Mouse (Mus musculus) granulocyte monocyte progenitor cell, adult 5-6 weeks (primary cell): Measurements from ENCODE around the gene 1700084M14Rik. TPM values are rescaled to one million over a fixed set of nuclear protein-coding genes. Genes with fewer than 3 reads are reported as not detected.
"Not testable (repeated sequence)": the region's sequence is repeated elsewhere in the genome, so short reads cannot be mapped to it uniquely, and the experiment has no call there.

Source experiments
- ATAC-seq: replicated peaks from 2 replicates; pipeline ENCODE4 v1.8.0; 2016; ENCODE audit warnings: mild to moderate bottlenecking, moderate TSS enrichment, inconsistent platforms; ENCODE audit not compliant: poor library complexity, severe bottlenecking
- total RNA-seq, 2 experiments: library from RNA; stranded (forward) in 1 of 2; stranded (reverse) in 1 of 2; fragments of 200-712, 200-1000 nt in 1 of 2; fragments of >200 nt in 1 of 2; fragmentation: Nextera tagmentation in 1 of 2; gene quantifications; 2 replicates each; pipeline ENCODE4 v1.2.3; 2014 to 2017

1700084M14Rik gene
- not detected in 2 replicates for total RNA-seq (2014; fragmentation: Nextera tagmentation)
- not detected in 2 replicates for total RNA-seq (2017)

- ATAC-seq, result not testable (repeated sequence)
These were observed at the start of gene 1700084M14Rik for GRCm38 (mm10) chrX:91575811-91576210. 1700084M14Rik (minus strand) TSS chrX:91575911.

Other genes starting within 250 kb of the 1700084M14Rik start
- not detected in 2 replicates for gene Mageb2, start 244.2 kb downstream of the 1700084M14Rik start, total RNA-seq (2014; fragmentation: Nextera tagmentation)
- gene Mageb2, start 244.2 kb downstream of the 1700084M14Rik start, total RNA-seq (2017), result not detected in 2 replicates
- not detected in 2 replicates for gene Gm5072, start 183.4 kb downstream of the 1700084M14Rik start, total RNA-seq (2014; fragmentation: Nextera tagmentation)
- not detected in 2 replicates for gene Gm5072, start 183.4 kb downstream of the 1700084M14Rik start, total RNA-seq (2017)
- not detected in 2 replicates for gene Gm8914, start 95.8 kb downstream of the 1700084M14Rik start, total RNA-seq (2014; fragmentation: Nextera tagmentation)
- not detected in 2 replicates for gene Gm8914, start 95.8 kb downstream of the 1700084M14Rik start, total RNA-seq (2017)
- gene Gm14781, start 56.3 kb upstream of the 1700084M14Rik start, total RNA-seq (2014; fragmentation: Nextera tagmentation), result not detected in 2 replicates
- not detected in 2 replicates for gene Gm14781, start 56.3 kb upstream of the 1700084M14Rik start, total RNA-seq (2017)
- gene Mageb5, start 207.1 kb upstream of the 1700084M14Rik start, total RNA-seq (2014; fragmentation: Nextera tagmentation), result not detected in 2 replicates
- not detected in 2 replicates for gene Mageb5, start 207.1 kb upstream of the 1700084M14Rik start, total RNA-seq (2017)